Mouse (Mus musculus): ENCODE data around the gene B4galt4. TPM values are rescaled to one million over a fixed set of nuclear protein-coding genes. Genes with fewer than 3 reads are reported as not detected.
A peak's percentile ranks its signal among the peaks of the same experiment; 100 is the strongest.

The B4galt4 gene
- 1 to 10 TPM; 8.7 to 9.2 TPM for polyA plus RNA-seq (2017; shearing (Covaris generic))

- peak; percentile 75 for ATAC-seq
Measured at GRCm38 (mm10) chr16:38742113-38742658, at the start of gene B4galt4. Gene B4galt4, plus strand, starts transcription at chr16:38742264.

- ATAC-seq: no peak
Measured at GRCm38 (mm10) chr16:38694906-38695540, 47.0 kb upstream of the B4galt4 start.

GRCm38 (mm10) chr16:38695557-38695956, 46.5 kb upstream of the B4galt4 start:
- ATAC-seq: no peak

- no peak for ATAC-seq
Measured at GRCm38 (mm10) chr16:38697611-38698010, 44.5 kb upstream of the B4galt4 start.

GRCm38 (mm10) chr16:38700392-38701162, 41.5 kb upstream of the B4galt4 start:
- ATAC-seq: no peak

GRCm38 (mm10) chr16:38701492-38702185, 40.4 kb upstream of the B4galt4 start:
- no peak for ATAC-seq

GRCm38 (mm10) chr16:38702316-38702715, 39.7 kb upstream of the B4galt4 start:
- ATAC-seq: no peak

- no peak for ATAC-seq
Measured at GRCm38 (mm10) chr16:38703501-38703900, 38.6 kb upstream of the B4galt4 start.

GRCm38 (mm10) chr16:38705531-38706281, 36.4 kb upstream of the B4galt4 start:
- no peak for ATAC-seq

- ATAC-seq: no peak
Measured at GRCm38 (mm10) chr16:38706782-38707181, 35.3 kb upstream of the B4galt4 start.

- no peak for ATAC-seq
Measured at GRCm38 (mm10) chr16:38708962-38709520, 33.0 kb upstream of the B4galt4 start.

- ATAC-seq: no peak
Measured at GRCm38 (mm10) chr16:38711245-38711644, 30.8 kb upstream of the B4galt4 start.

GRCm38 (mm10) chr16:38712105-38712504, 30.0 kb upstream of the B4galt4 start:
- ATAC-seq: peak; percentile 38

- peak; percentile 74 for ATAC-seq
Measured at GRCm38 (mm10) chr16:38712581-38713403, 29.3 kb upstream of the B4galt4 start, which contains the start of gene Arhgap31. Gene Arhgap31, minus strand, starts transcription at chr16:38713274.

GRCm38 (mm10) chr16:38713404-38714258, 28.4 kb upstream of the B4galt4 start:
- ATAC-seq: peak; percentile 29

- peak; percentile 47 for ATAC-seq
Measured at GRCm38 (mm10) chr16:38714259-38714526, 27.9 kb upstream of the B4galt4 start.

GRCm38 (mm10) chr16:38721377-38721776, 20.7 kb upstream of the B4galt4 start:
- peak; percentile 53 for ATAC-seq

- no peak for ATAC-seq
Measured at GRCm38 (mm10) chr16:38724256-38724655, 17.8 kb upstream of the B4galt4 start.

- ATAC-seq: no peak
Measured at GRCm38 (mm10) chr16:38724974-38725373, 17.1 kb upstream of the B4galt4 start.

- no peak for ATAC-seq
Measured at GRCm38 (mm10) chr16:38728576-38729132, 13.4 kb upstream of the B4galt4 start.

All from CD4-positive, CD25-positive, alpha-beta regulatory T cell, adult 4 months (primary cell).